Mouse (Mus musculus): ENCODE data around the gene Myadm. TPM values are rescaled to one million over a fixed set of nuclear protein-coding genes. Genes with fewer than 3 reads are reported as not detected.

Myadm gene
- polyA plus RNA-seq, 1 experiment from 2014 or later, result 36.9 TPM

GRCm38 (mm10) chr7:3314121-3314520, 25.2 kb downstream of the Myadm start:
- WGBS, result 60% methylated on average over 5 of the region's 5 CpGs
- Histone ChIP-seq H3K4me3 (ENCODE audit: low read depth, low read length) (no peak overlapping the region), H3K9ac (replicated peaks; ENCODE audit: low read length) (no peak overlapping the region), H3K4me2 (ENCODE audit: low read depth, low read length) (no peak overlapping the region), H3K27me3 (ENCODE audit: control insufficient read depth, insufficient read depth, low read length) (no peaks in the 10 kb centered on the region), H3K36me3 (replicated peaks; ENCODE audit: control insufficient read depth, insufficient read depth, low read depth, low read length) (no peaks in the 10 kb centered on the region), H3K9me3 (replicated peaks; ENCODE audit: control insufficient read depth, low read length) (no peaks in the 10 kb centered on the region), H3K4me1 (ENCODE audit: control insufficient read depth, insufficient read depth, low read length) (no peaks in the 10 kb centered on the region), H3K27ac (replicated peaks; ENCODE audit: low read depth, low read length) (no peak overlapping the region)
- DNase-seq (ENCODE audit: low spot score) (peak; percentile 18), ATAC-seq (replicated peaks; ENCODE audit: insufficient number of reproducible peaks, low FRiP score, low TSS enrichment, low read depth) (0 out of 2 replicates have a peak, but pooled peaks have one; percentile 44)

GRCm38 (mm10) chr7:3317704-3318103, 28.8 kb downstream of the Myadm start:
- Histone ChIP-seq H3K27me3 (ENCODE audit: control insufficient read depth, insufficient read depth, low read length) (no peaks in the 10 kb centered on the region), H3K27ac (replicated peaks; ENCODE audit: low read depth, low read length) (no peak overlapping the region), H3K9ac (replicated peaks; ENCODE audit: low read length) (no peak overlapping the region), H3K4me3 (ENCODE audit: low read depth, low read length) (no peak overlapping the region), H3K36me3 (replicated peaks; ENCODE audit: control insufficient read depth, insufficient read depth, low read depth, low read length) (no peaks in the 10 kb centered on the region), H3K4me1 (ENCODE audit: control insufficient read depth, insufficient read depth, low read length) (no peaks in the 10 kb centered on the region), H3K9me3 (replicated peaks; ENCODE audit: control insufficient read depth, low read length) (no peaks in the 10 kb centered on the region), H3K4me2 (ENCODE audit: low read depth, low read length) (no peak overlapping the region)
- ATAC-seq (replicated peaks; ENCODE audit: insufficient number of reproducible peaks, low FRiP score, low TSS enrichment, low read depth), result no peak
- DNase-seq (ENCODE audit: low spot score), result no peak
- 36% methylated on average over 4 of the region's 4 CpGs for WGBS

- Histone ChIP-seq H3K4me1 (ENCODE audit: control insufficient read depth, insufficient read depth, low read length) (no peaks in the 10 kb centered on the region), H3K9me3 (replicated peaks; ENCODE audit: control insufficient read depth, low read length) (no peaks in the 10 kb centered on the region), H3K27ac (replicated peaks; ENCODE audit: low read depth, low read length) (no peak overlapping the region), H3K4me3 (ENCODE audit: low read depth, low read length) (no peak overlapping the region), H3K4me2 (ENCODE audit: low read depth, low read length) (no peak overlapping the region), H3K9ac (replicated peaks; ENCODE audit: low read length) (no peak overlapping the region), H3K36me3 (replicated peaks; ENCODE audit: control insufficient read depth, insufficient read depth, low read depth, low read length) (no peaks in the 10 kb centered on the region), H3K27me3 (ENCODE audit: control insufficient read depth, insufficient read depth, low read length) (no peaks in the 10 kb centered on the region)
- 67% methylated on average over 3 of the region's 3 CpGs for WGBS
- no peak for ATAC-seq (replicated peaks; ENCODE audit: insufficient number of reproducible peaks, low FRiP score, low TSS enrichment, low read depth)
- DNase-seq (ENCODE audit: low spot score), result no peak
These were observed 32.0 kb downstream of the Myadm start for GRCm38 (mm10) chr7:3320856-3321255.

GRCm38 (mm10) chr7:3323826-3324225, 34.9 kb downstream of the Myadm start:
- no peak overlapping the region for H3K4me3 ChIP-seq (ENCODE audit: low read depth, low read length)
- WGBS, result 94% methylated on average over 1 of the region's 1 CpGs
- no peak overlapping the region for H3K4me2 ChIP-seq (ENCODE audit: low read depth, low read length)
- H3K9ac ChIP-seq (replicated peaks; ENCODE audit: low read length), result no peak overlapping the region
- H3K36me3 ChIP-seq (replicated peaks; ENCODE audit: control insufficient read depth, insufficient read depth, low read depth, low read length), result no peaks in the 10 kb centered on the region
- DNase-seq (ENCODE audit: low spot score) (no peak), ATAC-seq (replicated peaks; ENCODE audit: insufficient number of reproducible peaks, low FRiP score, low TSS enrichment, low read depth) (no peak)
- H3K9me3 ChIP-seq (replicated peaks; ENCODE audit: control insufficient read depth, low read length), result no peaks in the 10 kb centered on the region
- no peaks in the 10 kb centered on the region for H3K4me1 ChIP-seq (ENCODE audit: control insufficient read depth, insufficient read depth, low read length)
- no peak overlapping the region for H3K27ac ChIP-seq (replicated peaks; ENCODE audit: low read depth, low read length)
- no peaks in the 10 kb centered on the region for H3K27me3 ChIP-seq (ENCODE audit: control insufficient read depth, insufficient read depth, low read length)

GRCm38 (mm10) chr7:3327961-3328360, 39.1 kb downstream of the Myadm start:
- no peaks in the 10 kb centered on the region for H3K4me1 ChIP-seq (ENCODE audit: control insufficient read depth, insufficient read depth, low read length)
- H3K9me3 ChIP-seq (replicated peaks; ENCODE audit: control insufficient read depth, low read length), result no peaks in the 10 kb centered on the region
- H3K9ac ChIP-seq (replicated peaks; ENCODE audit: low read length), result no peak overlapping the region
- no peak for ATAC-seq (replicated peaks; ENCODE audit: insufficient number of reproducible peaks, low FRiP score, low TSS enrichment, low read depth)
- DNase-seq (ENCODE audit: low spot score), result peak; percentile 53
- H3K27ac ChIP-seq (replicated peaks; ENCODE audit: low read depth, low read length), result no peak overlapping the region
- 74% methylated on average over 4 of the region's 4 CpGs for WGBS
- H3K36me3 ChIP-seq (replicated peaks; ENCODE audit: control insufficient read depth, insufficient read depth, low read depth, low read length), result no peaks in the 10 kb centered on the region
- no peak overlapping the region for H3K4me3 ChIP-seq (ENCODE audit: low read depth, low read length)
- H3K4me2 ChIP-seq (ENCODE audit: low read depth, low read length), result no peak overlapping the region
- H3K27me3 ChIP-seq (ENCODE audit: control insufficient read depth, insufficient read depth, low read length), result no peaks in the 10 kb centered on the region

GRCm38 (mm10) chr7:3329776-3330546, 41.1 kb downstream of the Myadm start:
- ATAC-seq (replicated peaks; ENCODE audit: insufficient number of reproducible peaks, low FRiP score, low TSS enrichment, low read depth), result no peak
- Histone ChIP-seq H3K27me3 (ENCODE audit: control insufficient read depth, insufficient read depth, low read length) (no peaks in the 10 kb centered on the region), H3K9ac (replicated peaks; ENCODE audit: low read length) (no peak overlapping the region), H3K27ac (replicated peaks; ENCODE audit: low read depth, low read length) (no peak overlapping the region), H3K4me3 (ENCODE audit: low read depth, low read length) (no peak overlapping the region), H3K36me3 (replicated peaks; ENCODE audit: control insufficient read depth, insufficient read depth, low read depth, low read length) (no peaks in the 10 kb centered on the region), H3K4me1 (ENCODE audit: control insufficient read depth, insufficient read depth, low read length) (no peaks in the 10 kb centered on the region), H3K4me2 (ENCODE audit: low read depth, low read length) (peak overlapping the region; percentile 25), H3K9me3 (replicated peaks; ENCODE audit: control insufficient read depth, low read length) (no peaks in the 10 kb centered on the region)
- DNase-seq (ENCODE audit: low spot score), result peak; percentile 80
- 18% methylated on average over 31 of the region's 31 CpGs for WGBS

- ATAC-seq (replicated peaks; ENCODE audit: insufficient number of reproducible peaks, low FRiP score, low TSS enrichment, low read depth), result no peak
- H3K27ac ChIP-seq (replicated peaks; ENCODE audit: low read depth, low read length), result no peak overlapping the region
- no peak overlapping the region for H3K9ac ChIP-seq (replicated peaks; ENCODE audit: low read length)
These were observed 42.3 kb downstream of the Myadm start for GRCm38 (mm10) chr7:3331171-3331570.

GRCm38 (mm10) chr7:3331581-3332223, 42.8 kb downstream of the Myadm start:
- Histone ChIP-seq H3K4me2 (ENCODE audit: low read depth, low read length) (peak overlapping the region; percentile 68), H3K4me1 (ENCODE audit: control insufficient read depth, insufficient read depth, low read length) (no peaks in the 10 kb centered on the region), H3K27me3 (ENCODE audit: control insufficient read depth, insufficient read depth, low read length) (no peaks in the 10 kb centered on the region), H3K4me3 (ENCODE audit: low read depth, low read length) (peak overlapping the region; percentile 66), H3K27ac (replicated peaks; ENCODE audit: low read depth, low read length) (peak overlapping the region; percentile 66; the same call in 1 of the 2 replicates), H3K9me3 (replicated peaks; ENCODE audit: control insufficient read depth, low read length) (no peaks in the 10 kb centered on the region), H3K36me3 (replicated peaks; ENCODE audit: control insufficient read depth, insufficient read depth, low read depth, low read length) (no peaks in the 10 kb centered on the region), H3K9ac (replicated peaks; ENCODE audit: low read length) (peak overlapping the region; percentile 34)
- 0% methylated on average over 20 of the region's 27 CpGs for WGBS
- DNase-seq (ENCODE audit: low spot score) (peak; percentile 90), ATAC-seq (replicated peaks; ENCODE audit: insufficient number of reproducible peaks, low FRiP score, low TSS enrichment, low read depth) (peak; percentile 95)

More at GRCm38 (mm10) chr7:3331171-3331570, 42.3 kb downstream of the Myadm start:
- Histone ChIP-seq H3K9me3 (replicated peaks; ENCODE audit: control insufficient read depth, low read length) (no peaks in the 10 kb centered on the region), H3K4me3 (ENCODE audit: low read depth, low read length) (no peak overlapping the region), H3K4me1 (ENCODE audit: control insufficient read depth, insufficient read depth, low read length) (no peaks in the 10 kb centered on the region), H3K4me2 (ENCODE audit: low read depth, low read length) (peak overlapping the region; percentile 68), H3K36me3 (replicated peaks; ENCODE audit: control insufficient read depth, insufficient read depth, low read depth, low read length) (no peaks in the 10 kb centered on the region), H3K27me3 (ENCODE audit: control insufficient read depth, insufficient read depth, low read length) (no peaks in the 10 kb centered on the region)
- DNase-seq (ENCODE audit: low spot score), result no peak
- 49% methylated on average over 6 of the region's 6 CpGs for WGBS

All from embryonic facial prominence, embryonic 11.5 days (tissue).